Mouse (Mus musculus) activated CD4-positive, CD25-positive, alpha-beta regulatory T cell, adult 9 weeks (primary cell): ENCODE measurements around the gene Olfr921. TPM values are rescaled to one million over a fixed set of nuclear protein-coding genes. Genes with fewer than 3 reads are reported as not detected.

Experiments
- polyA plus RNA-seq: library from polyadenylated mRNA; unstranded; fragments of 100-300 nt; shearing (Covaris generic); gene quantifications from one replicate; pipeline ENCODE4 v1.2.1, GENCODE M21; 2017

Gene Olfr921
- not detected for polyA plus RNA-seq

DNA sequence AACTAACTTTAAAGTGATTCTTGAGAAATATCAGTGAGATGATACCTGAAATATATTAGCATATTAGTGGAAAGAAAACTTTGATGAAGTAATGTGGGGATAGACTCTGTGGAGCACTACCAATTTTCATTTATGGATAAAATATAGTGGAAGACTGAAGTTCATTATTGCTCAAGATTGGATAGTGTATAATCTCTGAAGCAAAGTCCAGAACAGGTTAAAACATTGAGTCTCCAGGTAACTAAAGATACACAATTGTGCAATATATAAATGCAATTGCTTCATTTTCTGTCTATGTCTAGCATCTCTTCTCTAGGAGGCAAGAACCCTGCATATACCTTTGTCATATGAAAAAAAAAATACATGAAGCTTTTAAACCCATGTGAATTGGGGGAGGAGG, at the start of gene Olfr921:
Gene Olfr921, plus strand, starts transcription at position 301 of the 400 bp plus-strand sequence.

DNA sequence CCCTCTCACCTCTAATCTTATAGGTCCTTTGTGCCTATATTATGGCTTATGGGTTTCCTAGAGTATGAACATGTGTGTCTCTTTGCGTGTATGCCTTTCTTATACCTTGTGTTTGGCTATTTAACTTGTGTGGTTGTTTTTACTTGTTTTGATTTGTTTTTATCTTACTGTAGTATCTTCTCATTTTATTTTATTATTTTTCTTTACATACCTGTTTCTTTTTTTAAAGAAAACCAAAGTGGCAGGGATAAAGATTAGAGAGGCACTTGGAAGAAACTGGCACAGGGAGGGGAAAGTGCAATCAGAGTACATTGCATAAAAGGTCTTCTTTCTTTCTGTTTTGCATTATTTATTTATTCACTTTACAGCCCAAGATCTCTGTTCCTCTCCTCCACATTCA, 20.9 kb upstream of the Olfr921 start, which contains the start of gene Olfr920:
Gene Olfr920, plus strand, starts transcription at position 301 of the 400 bp plus-strand sequence.

DNA sequence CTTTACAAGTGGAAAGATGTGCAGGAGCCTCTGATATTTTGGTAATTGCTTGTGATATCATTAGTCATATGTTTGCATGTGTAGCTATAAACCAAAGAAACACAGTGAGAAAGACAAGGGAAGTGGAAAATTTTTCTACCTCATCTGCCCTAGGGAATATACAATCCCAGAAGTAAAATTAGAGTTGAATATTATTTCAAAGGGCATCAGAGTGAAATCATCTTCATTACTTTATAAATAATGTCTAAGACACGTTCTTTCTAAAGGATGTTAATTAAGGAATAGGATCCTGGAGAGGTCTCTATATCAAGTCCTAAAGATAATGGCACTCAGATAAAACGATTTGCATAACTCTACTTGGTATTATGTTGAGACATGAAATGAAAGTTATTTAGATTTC, 41.4 kb downstream of the Olfr921 start, which contains the start of gene Olfr922:
Gene Olfr922, plus strand, starts transcription at position 301 of the 400 bp plus-strand sequence.

DNA sequence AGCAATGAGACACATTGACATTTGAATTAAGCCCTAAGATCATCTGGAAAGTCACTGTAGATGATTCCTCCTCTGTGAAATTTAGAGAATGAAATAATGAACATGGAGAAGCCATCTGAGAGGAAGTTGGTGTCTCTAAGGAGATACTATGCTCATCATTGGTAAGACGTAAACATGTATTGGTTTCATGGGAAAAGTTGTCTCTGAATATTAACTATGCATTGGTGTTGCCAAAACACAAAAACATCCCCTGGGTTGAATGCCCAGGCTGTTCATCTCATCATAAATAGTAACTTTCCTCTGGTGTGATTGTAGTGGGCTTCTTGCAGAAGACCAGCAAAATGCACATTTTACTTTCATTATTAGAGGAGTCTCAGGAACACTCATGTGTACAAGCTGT, 53.4 kb downstream of the Olfr921 start, which contains the start of gene Olfr923:
Gene Olfr923, plus strand, starts transcription at position 301 of the 400 bp plus-strand sequence.

Other genes starting within 250 kb of the Olfr921 start
- gene Olfr910, start 235.2 kb upstream of the Olfr921 start, polyA plus RNA-seq, result not detected
- 0.05 TPM for gene Olfr912, start 192.9 kb upstream of the Olfr921 start, polyA plus RNA-seq
- gene Olfr913, start 180.3 kb upstream of the Olfr921 start, polyA plus RNA-seq, result not detected
- not detected for gene Olfr914, start 168.0 kb upstream of the Olfr921 start, polyA plus RNA-seq
- gene Olfr916, start 113.2 kb upstream of the Olfr921 start, polyA plus RNA-seq, result not detected
- not detected for gene Olfr917, start 107.2 kb upstream of the Olfr921 start, polyA plus RNA-seq
- not detected for gene Olfr918, start 98.5 kb upstream of the Olfr921 start, polyA plus RNA-seq
- not detected for gene Olfr919, start 69.4 kb upstream of the Olfr921 start, polyA plus RNA-seq
- 61.8 TPM for gene Vwa5a, start 54.8 kb upstream of the Olfr921 start, polyA plus RNA-seq
- gene Olfr920, start 20.8 kb upstream of the Olfr921 start, polyA plus RNA-seq, result not detected
- not detected for gene Olfr922, start 41.5 kb downstream of the Olfr921 start, polyA plus RNA-seq
- gene Olfr923, start 53.5 kb downstream of the Olfr921 start, polyA plus RNA-seq, result not detected
- not detected for gene Olfr924, start 71.4 kb downstream of the Olfr921 start, polyA plus RNA-seq
- gene Olfr26, start 82.0 kb downstream of the Olfr921 start, polyA plus RNA-seq, result not detected
- not detected for gene Olfr926, start 104.1 kb downstream of the Olfr921 start, polyA plus RNA-seq
- gene Olfr930, start 156.7 kb downstream of the Olfr921 start, polyA plus RNA-seq, result not detected
- gene Olfr933, start 199.2 kb downstream of the Olfr921 start, polyA plus RNA-seq, result 0.09 TPM
- gene Olfr934, start 215.2 kb downstream of the Olfr921 start, polyA plus RNA-seq, result not detected
- gene Olfr935, start 226.6 kb downstream of the Olfr921 start, polyA plus RNA-seq, result not detected